Mouse (Mus musculus) neural tube, embryonic 11.5 days (tissue): Measurements from ENCODE around the gene Ivd. TPM values are rescaled to one million over a fixed set of nuclear protein-coding genes. Genes with fewer than 3 reads are reported as not detected.

Experiments used
- ATAC-seq: fragments of 200-750 bp; cut with Nextera tagmentation; 2 replicates; pipeline ENCODE4 v1.8.0; 2017; ENCODE audit warnings: moderate number of reproducible peaks, mild to moderate bottlenecking, moderate TSS enrichment, moderate library complexity; ENCODE audit not compliant: insufficient read depth, low FRiP score, low TSS enrichment
- DNase-seq: peaks from one replicate; pipeline ENCODE4 v3.0.0-alpha.2; 2015; ENCODE audit warnings: low spot score
- H3K27ac ChIP-seq: fragments of 300-500 bp; sonication (generic); 2 replicates; pipeline ENCODE4 v1.5.1; 2014; ENCODE audit warnings: low read depth, mild to moderate bottlenecking, low read length
- H3K27me3 ChIP-seq: fragments of 300-500 bp; sonication (generic); 2 replicates; pipeline ENCODE4 v1.6.1; 2014; ENCODE audit warnings: mild to moderate bottlenecking, low read length, mixed read lengths; ENCODE audit not compliant: control insufficient read depth, insufficient read depth
- H3K36me3 ChIP-seq: fragments of 300-500 bp; sonication (generic); 2 replicates; pipeline ENCODE4 v1.6.1; 2014; ENCODE audit warnings: mild to moderate bottlenecking, low read length, moderate library complexity, mixed read lengths; ENCODE audit not compliant: control insufficient read depth, insufficient read depth
- H3K4me1 ChIP-seq: fragments of 300-500 bp; sonication (generic); 2 replicates; pipeline ENCODE4 v1.6.1; 2014; ENCODE audit warnings: low read length, mixed read lengths; ENCODE audit not compliant: control insufficient read depth, insufficient read depth
- H3K4me2 ChIP-seq: fragments of 300-500 bp; sonication (generic); 2 replicates; pipeline ENCODE4 v1.6.1; 2014; ENCODE audit warnings: low read depth, mild to moderate bottlenecking, moderate library complexity
- H3K4me3 ChIP-seq: fragments of 300-500 bp; sonication (generic); 2 replicates; pipeline ENCODE4 v1.5.1; 2014; ENCODE audit warnings: low read depth, low read length
- H3K9ac ChIP-seq: fragments of 300-500 bp; sonication (generic); 2 replicates; pipeline ENCODE4 v1.6.1; 2014; ENCODE audit warnings: mild to moderate bottlenecking, low read length
- H3K9me3 ChIP-seq: fragments of 300-500 bp; sonication (generic); 2 replicates; pipeline ENCODE4 v1.6.1; 2016; ENCODE audit warnings: low read length; ENCODE audit not compliant: control insufficient read depth
- WGBS: fragments of 180-500 bp; shearing (Covaris S2); extraction: QIAGEN DNeasy Blood & Tissue Kit; methylation state at CpG from one replicate; pipeline ENCODE4 v1.1.7; 2014; 5-methylcytosine and 5-hydroxymethylcytosine counted together
- polyA plus RNA-seq: library from polyadenylated mRNA; unstranded; fragments of >200 nt; fragmentation: Nextera tagmentation; extraction: Ambion mirVana; gene quantifications from 2 replicates; pipeline ENCODE4 v1.2.1, GENCODE M21; 2014

The Ivd gene
- polyA plus RNA-seq, 1 experiment from 2014 or later = 53.0 TPM

DNA sequence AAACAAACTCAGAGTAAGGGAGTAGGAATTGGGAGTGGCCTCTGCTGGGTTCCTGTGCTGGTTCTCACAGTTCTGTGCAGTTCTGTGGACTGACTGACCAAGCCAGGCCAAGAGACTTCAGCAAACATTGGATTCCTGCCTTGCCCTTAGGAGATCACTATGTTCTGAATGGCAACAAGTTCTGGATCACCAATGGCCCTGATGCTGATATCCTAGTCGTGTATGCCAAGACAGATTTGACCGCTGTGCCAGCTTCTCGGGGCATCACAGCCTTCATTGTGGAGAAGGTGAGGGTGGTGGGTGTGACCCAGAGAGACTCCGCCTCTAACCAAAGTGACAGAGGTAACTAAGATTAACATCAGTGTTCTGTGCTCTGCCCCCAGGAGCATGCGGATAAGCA lies 11.3 kb downstream of the Ivd start:
- no peak overlapping the region for H3K4me2 ChIP-seq
- peaks cover 10% of the 10 kb centered on the region for H3K36me3 ChIP-seq
- H3K27ac ChIP-seq = no peak overlapping the region
- ATAC-seq (no peak), DNase-seq (no peak)
- H3K9ac ChIP-seq = no peak overlapping the region
- no peaks in the 10 kb centered on the region for H3K27me3 ChIP-seq
- H3K9me3 ChIP-seq = no peaks in the 10 kb centered on the region
- no peaks in the 10 kb centered on the region for H3K4me1 ChIP-seq
- 92% methylated on average over 5 of the region's 5 CpGs for WGBS
- H3K4me3 ChIP-seq = no peak overlapping the region

GRCm38 (mm10) chr2:118873890-118874430 lies 12.2 kb downstream of the Ivd start:
- DNase-seq = no peak
- no peak overlapping the region for H3K27ac ChIP-seq
- 91% methylated on average over 6 of the region's 6 CpGs for WGBS
- no peaks in the 10 kb centered on the region for H3K4me1 ChIP-seq
- H3K27me3 ChIP-seq = no peaks in the 10 kb centered on the region
- H3K36me3 ChIP-seq = peaks cover 10% of the 10 kb centered on the region
- H3K9me3 ChIP-seq = no peaks in the 10 kb centered on the region
- no peak overlapping the region for H3K9ac ChIP-seq
- no peak overlapping the region for H3K4me2 ChIP-seq
- no peak overlapping the region for H3K4me3 ChIP-seq
- ATAC-seq = no peak

DNA sequence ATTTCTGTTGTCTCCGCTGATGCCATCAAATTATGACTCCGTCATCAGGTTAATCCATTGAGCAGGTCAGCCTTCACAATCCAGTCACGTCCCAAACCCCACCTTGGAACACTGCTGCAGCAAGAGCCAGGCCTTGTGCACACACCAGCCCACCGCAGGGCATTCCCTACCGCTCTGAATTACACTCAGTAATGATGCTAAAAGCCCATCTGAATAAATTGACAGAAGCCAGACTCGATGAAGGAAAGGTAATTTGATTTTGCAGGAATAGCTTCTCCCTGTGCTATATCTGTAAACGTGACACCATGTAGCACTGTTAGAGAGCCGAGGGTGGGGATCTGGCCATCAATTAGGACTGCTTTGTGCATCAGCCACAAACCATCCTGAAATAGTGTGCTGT lies 13.6 kb downstream of the Ivd start:
- Histone ChIP-seq H3K4me3 (no peak overlapping the region), H3K4me1 (no peaks in the 10 kb centered on the region), H3K9me3 (no peaks in the 10 kb centered on the region), H3K27ac (no peak overlapping the region), H3K9ac (no peak overlapping the region), H3K36me3 (peaks cover 10% of the 10 kb centered on the region), H3K27me3 (no peaks in the 10 kb centered on the region), H3K4me2 (no peak overlapping the region)
- ATAC-seq = no peak
- WGBS = 93% methylated on average over 8 of the region's 8 CpGs
- DNase-seq = no peak

DNA sequence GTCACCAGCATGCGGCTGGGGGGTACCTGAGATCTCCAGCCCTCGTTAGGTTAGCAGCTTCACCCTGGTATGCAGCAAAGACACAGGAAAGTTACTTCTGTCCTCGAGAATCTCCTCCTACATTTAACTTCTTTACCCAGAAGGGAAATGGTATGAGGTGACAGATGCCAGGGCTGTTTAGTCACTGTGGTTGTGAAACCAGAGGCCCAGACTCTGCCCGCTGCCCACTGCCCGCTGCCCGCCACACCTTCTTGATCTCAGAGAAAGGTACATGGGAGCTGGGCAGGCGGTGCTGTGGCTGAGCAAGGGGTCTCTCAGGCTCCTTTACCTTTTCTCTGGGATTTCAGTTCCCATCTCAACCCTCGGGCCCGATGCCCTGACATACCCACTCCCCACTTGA lies 14.7 kb downstream of the Ivd start:
- 91% methylated on average over 9 of the region's 9 CpGs for WGBS
- Histone ChIP-seq H3K4me1 (no peaks in the 10 kb centered on the region), H3K9me3 (no peaks in the 10 kb centered on the region), H3K27ac (no peak overlapping the region), H3K4me2 (no peak overlapping the region), H3K36me3 (peaks cover 10% of the 10 kb centered on the region), H3K27me3 (no peaks in the 10 kb centered on the region), H3K4me3 (no peak overlapping the region), H3K9ac (no peak overlapping the region)
- ATAC-seq (no peak), DNase-seq (no peak)

GRCm38 (mm10) chr2:118881019-118881418 lies 19.3 kb downstream of the Ivd start:
- H3K27ac ChIP-seq = no peak overlapping the region
- no peak overlapping the region for H3K4me2 ChIP-seq
- no peak overlapping the region for H3K9ac ChIP-seq
- H3K4me1 ChIP-seq = no peaks in the 10 kb centered on the region; the same call in 1 of the 2 replicates
- WGBS = 86% methylated on average over 4 of the region's 4 CpGs
- H3K36me3 ChIP-seq = peaks cover 8% of the 10 kb centered on the region; the same call in 1 of the 2 replicates
- DNase-seq = no peak
- no peaks in the 10 kb centered on the region for H3K9me3 ChIP-seq
- H3K27me3 ChIP-seq = 0 out of 2 replicates have a peak, but pooled peaks cover 2% of the 10 kb centered on the region
- ATAC-seq = no peak
- no peak overlapping the region for H3K4me3 ChIP-seq

GRCm38 (mm10) chr2:118881956-118882355 lies 20.2 kb downstream of the Ivd start:
- 0 out of 2 replicates have a peak, but pooled peaks cover 2% of the 10 kb centered on the region for H3K27me3 ChIP-seq
- ATAC-seq (no peak), DNase-seq (no peak)
- H3K4me3 ChIP-seq = no peak overlapping the region
- no peaks in the 10 kb centered on the region for H3K9me3 ChIP-seq
- H3K4me2 ChIP-seq = no peak overlapping the region
- peaks cover 4% of the 10 kb centered on the region; the same call in 1 of the 2 replicates for H3K36me3 ChIP-seq
- H3K27ac ChIP-seq = no peak overlapping the region
- no peaks in the 10 kb centered on the region; the same call in 1 of the 2 replicates for H3K4me1 ChIP-seq
- no peak overlapping the region for H3K9ac ChIP-seq
- 92% methylated on average over 5 of the region's 5 CpGs for WGBS

DNA sequence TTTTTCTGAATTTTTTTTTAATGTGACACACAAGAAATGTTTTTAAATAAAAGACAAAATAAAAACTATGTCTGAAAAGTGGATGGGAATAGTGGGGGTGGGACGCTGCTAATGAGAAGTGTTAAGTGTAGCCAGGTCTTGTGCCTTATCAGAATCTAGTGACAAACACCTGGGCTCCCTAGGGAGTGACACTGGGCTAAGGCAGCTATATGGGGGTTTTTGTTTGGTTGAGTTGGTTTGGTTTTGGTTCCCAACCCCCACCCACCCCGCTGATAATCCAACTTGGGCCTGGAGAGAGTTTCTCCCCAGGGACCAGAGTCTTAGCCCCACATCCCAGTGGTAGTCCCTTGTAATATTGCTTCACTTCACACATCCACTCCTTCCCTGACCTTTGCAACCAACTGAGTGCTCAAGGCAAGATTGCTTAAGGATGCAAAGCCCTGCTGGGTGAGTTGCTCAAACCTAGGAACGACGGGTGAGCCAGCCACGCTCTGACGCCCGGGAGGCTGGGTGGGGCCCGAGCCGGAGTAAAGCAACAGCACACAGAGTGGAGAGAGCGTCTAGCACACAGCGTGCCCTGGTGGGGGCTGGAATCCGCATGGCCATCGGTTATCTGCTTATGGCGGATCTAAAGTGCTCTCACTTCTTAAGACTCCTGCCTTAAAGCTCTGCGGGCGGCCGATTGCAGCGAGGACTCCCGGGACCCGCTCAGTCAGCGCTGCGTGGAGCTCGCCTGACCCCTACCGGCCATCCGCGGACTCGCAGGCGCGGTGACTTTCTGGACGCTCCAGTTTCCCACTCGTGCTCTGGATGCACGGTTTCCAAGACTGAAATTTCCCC lies 21.3 kb downstream of the Ivd start:
- H3K4me3 ChIP-seq = peak overlapping the region; percentile 27; the same call in 1 of the 2 replicates
- H3K4me1 ChIP-seq = no peaks in the 10 kb centered on the region; the same call in 1 of the 2 replicates
- peak overlapping the region; percentile 70 for H3K4me2 ChIP-seq
- DNase-seq = peak; percentile 87
- ATAC-seq = peak; percentile 69
- H3K9ac ChIP-seq = peak overlapping the region; percentile 20
- H3K27ac ChIP-seq = no peak overlapping the region
- WGBS = 2% methylated on average over 32 of the region's 32 CpGs
- 0 out of 2 replicates have a peak, but pooled peaks cover 2% of the 10 kb centered on the region for H3K27me3 ChIP-seq
- H3K9me3 ChIP-seq = no peaks in the 10 kb centered on the region
- H3K36me3 ChIP-seq = no peaks in the 10 kb centered on the region

DNA sequence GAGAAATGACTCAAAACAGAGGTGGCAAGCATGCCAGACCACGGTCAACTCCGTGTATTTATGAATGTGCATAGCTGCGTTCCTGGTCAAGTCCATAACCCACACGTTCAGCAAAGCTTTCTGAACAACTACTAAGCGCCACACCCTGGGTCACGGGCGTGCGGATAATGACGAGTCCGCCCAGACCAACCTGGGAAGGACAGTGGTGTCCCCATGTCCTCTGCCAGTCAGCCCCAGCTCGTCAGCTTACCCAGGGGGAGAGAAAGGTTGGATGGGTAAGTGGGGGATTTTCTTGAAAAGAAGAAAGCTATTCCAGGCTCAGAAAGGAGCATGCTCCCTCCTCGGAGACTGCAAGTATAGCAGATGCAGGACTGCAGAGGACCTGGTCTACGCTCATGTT lies 25.7 kb downstream of the Ivd start:
- Histone ChIP-seq H3K9ac (no peak overlapping the region), H3K4me3 (no peak overlapping the region), H3K4me2 (no peak overlapping the region), H3K27ac (no peak overlapping the region), H3K27me3 (0 out of 2 replicates have a peak, but pooled peaks cover 2% of the 10 kb centered on the region), H3K4me1 (no peaks in the 10 kb centered on the region; the same call in 1 of the 2 replicates), H3K9me3 (no peaks in the 10 kb centered on the region), H3K36me3 (no peaks in the 10 kb centered on the region)
- WGBS = 73% methylated on average over 13 of the region's 13 CpGs
- no peak for DNase-seq
- no peak for ATAC-seq
